Mouse (Mus musculus) myocyte (in vitro differentiated cells): ENCODE measurements at regions not wholly inside any gene's neighbourhood (a gene's known extent, or its start where the extent isn't known, plus 50 kb on each side); places are given as distances from the start of the nearest gene placed in this dataset.

Experiments used
- H3K27me3 ChIP-seq: one replicate; pipeline ENCODE4 v1.6.1; 2011; ENCODE audit not compliant: control insufficient read depth, insufficient read depth, insufficient read length
- H3K36me3 ChIP-seq: one replicate; pipeline ENCODE4 v1.6.1; 2011; ENCODE audit not compliant: control insufficient read depth, insufficient read depth
- H3K4me2 ChIP-seq: one replicate; pipeline ENCODE4 v1.6.1; 2011; ENCODE audit warnings: low read depth, control low read depth
- H3K4me3 ChIP-seq: one replicate; pipeline ENCODE4 v1.5.1; 2011; ENCODE audit warnings: mild to moderate bottlenecking, control low read depth, moderate library complexity
- H3K79me2 ChIP-seq: one replicate; pipeline ENCODE4 v1.6.1; 2011; ENCODE audit not compliant: control insufficient read depth, insufficient read depth
- H3ac ChIP-seq: one replicate; pipeline ENCODE4 v1.6.1; 2011; ENCODE audit not compliant: control insufficient read depth, insufficient read length
- CEBPB ChIP-seq: IDR thresholded peaks from 2 replicates; pipeline ENCODE4 v1.6.1; 2011; ENCODE audit warnings: mild to moderate bottlenecking, moderate library complexity; ENCODE audit not compliant: poor library complexity, insufficient read depth, severe bottlenecking
- E2F4 ChIP-seq: IDR thresholded peaks from one replicate; pipeline ENCODE4 v1.6.1; 2011; ENCODE audit warnings: mild to moderate bottlenecking, control low read depth, moderate library complexity; ENCODE audit not compliant: insufficient read depth
- MAX ChIP-seq: IDR thresholded peaks from one replicate; pipeline ENCODE4 v1.6.1; 2011; ENCODE audit warnings: low read depth, mild to moderate bottlenecking, control low read depth
- MYOD1 ChIP-seq, 3 experiments: IDR thresholded peaks; one replicate each; pipeline ENCODE4 v1.6.1; 2011; ENCODE audit warnings: control low read depth in 2 of 3, low read depth in 2 of 3, mild to moderate bottlenecking in 2 of 3, moderate library complexity in 1 of 3; ENCODE audit not compliant: insufficient read length in 2 of 3, control insufficient read depth in 1 of 3
- MYOG ChIP-seq, 3 experiments: IDR thresholded peaks; one replicate each; pipeline ENCODE4 v1.6.1; 2011; ENCODE audit warnings: control low read depth in 2 of 3, low read depth in 2 of 3, mild to moderate bottlenecking in 2 of 3; ENCODE audit not compliant: insufficient read length in 2 of 3, control insufficient read depth in 1 of 3, insufficient read depth in 1 of 3
- POLR2A ChIP-seq: IDR thresholded peaks from one replicate; pipeline ENCODE4 v1.6.1; 2011; ENCODE audit warnings: low read depth, mild to moderate bottlenecking, control low read depth, moderate library complexity; ENCODE audit not compliant: insufficient read length
- POLR2AphosphoS2 ChIP-seq: IDR thresholded peaks from one replicate; pipeline ENCODE4 v1.6.1; 2011; ENCODE audit warnings: low read depth, control low read depth; ENCODE audit not compliant: insufficient read length
- REST ChIP-seq: IDR thresholded peaks from one replicate; pipeline ENCODE4 v1.6.1; 2011; ENCODE audit warnings: mild to moderate bottlenecking, control low read depth, moderate library complexity; ENCODE audit not compliant: insufficient read depth, insufficient read length
- SRF ChIP-seq: IDR thresholded peaks from one replicate; pipeline ENCODE4 v1.6.1; 2011; ENCODE audit warnings: low read depth; ENCODE audit not compliant: control insufficient read depth, insufficient read length
- TCF12 ChIP-seq: IDR thresholded peaks from one replicate; pipeline ENCODE4 v1.6.1; 2011; ENCODE audit warnings: mild to moderate bottlenecking, control low read depth; ENCODE audit not compliant: poor library complexity, insufficient read depth, severe bottlenecking
- TCF3 ChIP-seq: IDR thresholded peaks from one replicate; pipeline ENCODE4 v1.6.1; 2011; ENCODE audit warnings: low read depth, control low read depth; ENCODE audit not compliant: insufficient read length
- USF1 ChIP-seq: IDR thresholded peaks from one replicate; pipeline ENCODE4 v1.6.1; 2011; ENCODE audit warnings: low read depth, mild to moderate bottlenecking, control low read depth, moderate library complexity

- Histone ChIP-seq H3K27me3 (no peaks in the 10 kb centered on the region), H3ac (no peak overlapping the region), H3K79me2 (no peaks in the 10 kb centered on the region), H3K36me3 (no peaks in the 10 kb centered on the region), H3K4me3 (no peak overlapping the region), H3K4me2 (no peak overlapping the region)
- TF ChIP-seq TCF12 (no peak), USF1 (no peak), MYOD1 (IDR thresholded peaks at IDR 0.05; ENCODE audit: control insufficient read depth in 1 of 3, insufficient read length in 2 of 3, low read depth in 2 of 3) (no peak), MAX (no peak), TCF3 (no peak), REST (no peak), POLR2AphosphoS2 (no peak), CEBPB (no peak), MYOG (IDR thresholded peaks at IDR 0.05; ENCODE audit: control insufficient read depth in 1 of 3, insufficient read depth in 1 of 3, insufficient read length in 2 of 3, low read depth in 2 of 3) (no peak), SRF (no peak), POLR2A (no peak), E2F4 (no peak)
These were observed 234.5 kb upstream of the Jmjd1c start for GRCm38 (mm10) chr10:66861421-66861820.

DNA sequence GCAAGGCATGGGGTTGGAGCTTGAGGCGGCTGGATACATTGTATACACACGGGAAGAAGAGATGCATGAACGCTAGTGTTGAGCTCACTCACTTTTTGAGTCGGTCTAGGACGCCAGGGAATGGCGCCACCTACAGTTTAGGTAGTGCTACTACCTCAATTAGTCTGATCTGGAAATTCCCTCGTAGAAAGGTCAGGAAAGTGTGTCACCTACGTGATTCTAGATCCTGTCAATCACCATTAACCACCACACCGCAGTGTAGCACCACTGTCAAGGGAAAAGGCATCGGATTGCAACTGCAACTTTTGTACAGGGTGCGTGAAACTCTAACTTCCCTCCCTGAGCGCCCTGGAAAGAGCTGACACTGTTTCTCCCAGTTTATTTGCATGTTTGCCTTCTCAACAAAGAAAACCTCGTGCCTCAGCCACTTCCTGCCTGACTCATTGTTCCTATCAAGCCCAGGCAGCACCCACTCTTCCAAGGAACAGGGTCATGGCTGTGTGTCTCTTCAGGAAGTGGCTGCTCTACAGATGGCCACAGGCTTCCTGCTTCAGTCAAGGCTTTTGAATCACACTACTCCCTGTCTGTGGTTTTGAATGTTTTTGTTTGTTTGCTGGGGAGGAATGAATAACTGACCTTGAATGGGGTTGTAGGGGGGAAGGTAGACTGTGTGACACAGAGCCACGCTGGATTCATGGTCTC is 231.6 kb upstream of the Jmjd1c start:
- Histone ChIP-seq H3K36me3 (no peaks in the 10 kb centered on the region), H3K27me3 (no peaks in the 10 kb centered on the region)
- peak; percentile 58 for TF ChIP-seq MAX
- peak in 1 of 3 experiments; percentile 41 for TF ChIP-seq MYOD1 (IDR thresholded peaks at IDR 0.05; ENCODE audit: control insufficient read depth in 1 of 3, insufficient read length in 2 of 3, low read depth in 2 of 3)
- TF ChIP-seq REST, result no peak

DNA sequence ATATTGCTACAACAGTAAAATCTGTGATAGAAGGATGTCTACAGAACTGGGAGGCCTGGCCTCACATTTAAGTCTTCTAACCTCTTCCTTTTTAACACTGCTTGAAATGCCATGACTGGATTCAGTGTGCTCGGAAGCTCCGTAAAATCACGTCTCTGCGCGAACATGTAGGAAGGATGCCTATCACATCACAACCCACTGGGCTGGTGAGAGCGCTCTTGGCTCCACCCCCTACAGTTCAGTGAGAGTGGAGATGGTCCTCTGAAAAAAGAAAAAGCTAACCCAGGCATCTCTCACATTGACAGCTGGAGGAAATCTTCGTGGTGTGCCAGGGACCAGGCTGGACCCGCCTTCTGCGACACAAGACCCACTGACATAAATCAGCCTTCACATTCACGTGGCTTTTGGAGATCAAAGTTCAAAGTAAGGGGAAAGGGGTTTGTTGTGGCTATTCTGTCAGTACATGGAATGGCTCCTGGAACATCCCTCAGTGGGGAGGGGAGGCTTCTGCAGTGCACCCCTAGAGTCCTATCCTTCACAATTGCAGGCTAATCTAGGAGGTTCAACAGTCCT is 230.8 kb upstream of the Jmjd1c start:
- H3K27me3 ChIP-seq, result no peaks in the 10 kb centered on the region
- no peak for TF ChIP-seq SRF
- no peak for TF ChIP-seq REST
- no peak for TF ChIP-seq USF1
- TF ChIP-seq CEBPB, result no peak
- TF ChIP-seq TCF3, result no peak
- TF ChIP-seq MAX, result no peak
- no peak for TF ChIP-seq MYOD1 (IDR thresholded peaks at IDR 0.05; ENCODE audit: control insufficient read depth in 1 of 3, insufficient read length in 2 of 3, low read depth in 2 of 3)
- TF ChIP-seq TCF12, result no peak
- TF ChIP-seq POLR2AphosphoS2, result no peak
- no peak for TF ChIP-seq E2F4
- no peak for TF ChIP-seq POLR2A
- TF ChIP-seq MYOG (IDR thresholded peaks at IDR 0.05; ENCODE audit: control insufficient read depth in 1 of 3, insufficient read depth in 1 of 3, insufficient read length in 2 of 3, low read depth in 2 of 3), result no peak
- no peak overlapping the region for H3ac ChIP-seq
- H3K4me2 ChIP-seq, result peak overlapping the region; percentile 72
- H3K4me3 ChIP-seq, result no peak overlapping the region
- no peaks in the 10 kb centered on the region for H3K36me3 ChIP-seq
- no peaks in the 10 kb centered on the region for H3K79me2 ChIP-seq

More for the DNA sequence above, 231.6 kb upstream of the Jmjd1c start:
- Histone ChIP-seq H3K4me3 (no peak overlapping the region), H3ac (no peak overlapping the region), H3K79me2 (no peaks in the 10 kb centered on the region), H3K4me2 (peak overlapping the region; percentile 72)

DNA sequence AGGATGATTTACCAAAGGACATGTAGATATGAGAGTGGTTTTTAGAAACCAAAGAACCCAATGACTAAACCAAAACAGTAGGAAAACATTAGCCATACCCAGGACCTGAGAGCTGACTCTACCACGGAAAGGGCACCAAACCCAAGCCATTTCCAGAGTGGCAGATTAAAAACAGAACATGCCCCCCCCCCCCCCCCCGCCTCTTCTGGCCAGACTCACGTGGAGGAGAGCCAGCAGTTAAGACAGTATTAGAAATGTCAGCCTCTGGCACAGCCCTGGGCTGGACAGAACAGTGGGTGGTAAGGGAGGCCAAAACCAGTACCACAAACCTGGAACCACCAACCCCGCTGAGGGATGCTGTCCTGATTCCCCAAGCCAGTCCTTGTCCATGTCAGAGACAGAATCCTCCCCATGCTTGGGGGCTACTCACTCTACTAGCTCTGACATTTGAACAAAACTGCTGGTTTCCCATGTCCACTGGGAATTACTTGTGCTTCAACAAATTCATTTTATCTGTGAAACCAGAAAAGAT is 224.7 kb upstream of the Jmjd1c start:
- Histone ChIP-seq H3K4me3 (no peak overlapping the region), H3K36me3 (no peaks in the 10 kb centered on the region), H3K79me2 (no peaks in the 10 kb centered on the region), H3K27me3 (no peaks in the 10 kb centered on the region), H3ac (no peak overlapping the region), H3K4me2 (no peak overlapping the region)
- TF ChIP-seq MAX (no peak), TCF3 (no peak), USF1 (no peak), MYOD1 (IDR thresholded peaks at IDR 0.05; ENCODE audit: control insufficient read depth in 1 of 3, insufficient read length in 2 of 3, low read depth in 2 of 3) (no peak), CEBPB (no peak), SRF (no peak), REST (no peak), MYOG (IDR thresholded peaks at IDR 0.05; ENCODE audit: control insufficient read depth in 1 of 3, insufficient read depth in 1 of 3, insufficient read length in 2 of 3, low read depth in 2 of 3) (no peak), E2F4 (no peak), POLR2AphosphoS2 (no peak), POLR2A (no peak), TCF12 (no peak)
